14 mouse cellular contexts compared by ENCODE assay signal in the genomic region with DNA sequence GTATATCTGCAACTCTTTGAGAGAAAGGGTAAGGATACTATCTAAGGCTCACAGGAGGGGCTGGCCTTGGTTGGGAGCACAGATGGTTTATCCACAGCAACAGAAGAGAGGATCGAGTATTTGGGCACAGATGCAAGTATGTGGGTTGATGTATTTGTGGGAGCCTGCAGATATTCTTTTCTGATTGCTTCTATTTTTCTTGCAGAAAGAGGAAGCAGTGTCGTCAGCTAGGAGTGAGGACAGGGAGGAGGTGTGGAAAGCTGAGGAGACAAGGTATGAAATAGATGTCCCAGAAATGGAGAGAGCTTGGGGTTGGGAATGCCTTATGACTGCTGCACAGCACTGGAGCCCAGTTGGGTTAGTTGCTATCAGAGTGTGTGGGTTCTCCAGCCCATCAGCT.
DNase-seq lines count a peak whose midpoint lies in the region; ATAC-seq and TF ChIP-seq lines count a peak whose summit lies in the region.
"Had no signal": no experiment of that assay in that cellular context is flagged by ENCODE, and none has a peak within 500 bp of the region (broad histone marks: within the 10 kb centered on the region; RNA-seq: fewer than 3 reads in every experiment).

No protein-coding gene starts in this region.

- no peak for TF ChIP-seq CTCF in cortical plate, adult 2 months (IDR thresholded peaks at IDR 0.05; ENCODE audit: extremely low read depth, insufficient read depth, low read length)

- H3K4me1 ChIP-seq in heart, embryonic 10.5 days: no peaks in the 10 kb centered on the region
- peaks cover 10% of the 10 kb centered on the region; the same call in 1 of the 2 replicates for H3K4me1 ChIP-seq in cortical plate, adult 2 months (ENCODE audit: control insufficient read depth, insufficient read depth, low read length)
- H3K4me1 ChIP-seq in hindbrain, embryonic 13.5 days (replicated peaks): no peaks in the 10 kb centered on the region

- no peaks in the 10 kb centered on the region for H3K9me3 ChIP-seq in heart, embryonic 10.5 days
- no peaks in the 10 kb centered on the region for H3K9me3 ChIP-seq in hindbrain, embryonic 13.5 days

- no peaks in the 10 kb centered on the region for H3K36me3 ChIP-seq in heart, embryonic 10.5 days
- H3K36me3 ChIP-seq in hindbrain, embryonic 13.5 days: no peaks in the 10 kb centered on the region

- no peak; the same call in 1 of the 2 replicates for TF ChIP-seq POLR2A in cortical plate, adult 2 months (IDR thresholded peaks at IDR 0.05; ENCODE audit: extremely low read depth, insufficient read depth, low read length)

- 70% methylated on average over 2 of the region's 2 CpGs for WGBS in heart, embryonic 10.5 days
- WGBS in hindbrain, embryonic 13.5 days: 65% methylated on average over 2 of the region's 2 CpGs

- ATAC-seq in hindbrain, embryonic 13.5 days (ENCODE audit: low FRiP score): no peak
- ATAC-seq: intestine, postnatal 0 days had no signal

- no peak overlapping the region for H3K4me3 ChIP-seq in heart, embryonic 10.5 days
- H3K4me3 ChIP-seq in cortical plate, adult 2 months (ENCODE audit: insufficient read depth, low read length): no peak overlapping the region
- H3K4me3 ChIP-seq in hindbrain, embryonic 13.5 days: no peak overlapping the region

- no peaks in the 10 kb centered on the region for H3K27me3 ChIP-seq in heart, embryonic 10.5 days (ENCODE audit: insufficient read depth, poor library complexity, severe bottlenecking)
- no peaks in the 10 kb centered on the region for H3K27me3 ChIP-seq in hindbrain, embryonic 13.5 days

- H3K27ac ChIP-seq in heart, embryonic 10.5 days: no peak overlapping the region
- peak overlapping the region; percentile 54; the same call in 1 of the 2 replicates for H3K27ac ChIP-seq in cortical plate, adult 2 months (ENCODE audit: insufficient read depth, low read length)
- no peak overlapping the region for H3K27ac ChIP-seq in hindbrain, embryonic 13.5 days
- H3K27ac ChIP-seq: hindbrain, embryonic 14.5 days had no signal

- no peak overlapping the region for H3K9ac ChIP-seq in hindbrain, embryonic 13.5 days
- H3K9ac ChIP-seq: hindbrain, embryonic 14.5 days had no signal

- peak; percentile 68 for DNase-seq in heart, adult 11 months
- DNase-seq in heart, embryonic 10.5 days (ENCODE audit: low spot score): no peak
- DNase-seq in layer of hippocampus, postnatal 36 days: peak; percentile 34 to 54
- peak; percentile 40 to 74 for DNase-seq in right cerebral cortex, postnatal 10 days (ENCODE audit: low spot score in 2 of 2)
- no peak for DNase-seq in gastrocnemius, postnatal 25 days
- DNase-seq in kidney, postnatal 10 days: no peak
- DNase-seq: adrenal gland, postnatal 10 days; heart, adult 18-20 months; lung, adult 18-20 months; thymus, adult 2 months had no signal

- no peak overlapping the region for H3K4me2 ChIP-seq in hindbrain, embryonic 13.5 days
- H3K4me2 ChIP-seq: hindbrain, embryonic 14.5 days had no signal

Comparison
In these comparisons a context has a peak if more than half of its experiments do, and no peak if none do; other contexts are left out.
1. DNase-seq: peak in heart, adult 11 months (single experiment), layer of hippocampus, postnatal 36 days (2 of 2) and right cerebral cortex, postnatal 10 days (2 of 2); none in heart, embryonic 10.5 days (single experiment), gastrocnemius, postnatal 25 days (single experiment) and kidney, postnatal 10 days (single experiment).